Mouse (Mus musculus): ENCODE data around the gene Rpgr. TPM values are rescaled to one million over a fixed set of nuclear protein-coding genes. Genes with fewer than 3 reads are reported as not detected.

Gene Rpgr
- polyA plus RNA-seq, 1 experiment, result 0.15 TPM

DNA sequence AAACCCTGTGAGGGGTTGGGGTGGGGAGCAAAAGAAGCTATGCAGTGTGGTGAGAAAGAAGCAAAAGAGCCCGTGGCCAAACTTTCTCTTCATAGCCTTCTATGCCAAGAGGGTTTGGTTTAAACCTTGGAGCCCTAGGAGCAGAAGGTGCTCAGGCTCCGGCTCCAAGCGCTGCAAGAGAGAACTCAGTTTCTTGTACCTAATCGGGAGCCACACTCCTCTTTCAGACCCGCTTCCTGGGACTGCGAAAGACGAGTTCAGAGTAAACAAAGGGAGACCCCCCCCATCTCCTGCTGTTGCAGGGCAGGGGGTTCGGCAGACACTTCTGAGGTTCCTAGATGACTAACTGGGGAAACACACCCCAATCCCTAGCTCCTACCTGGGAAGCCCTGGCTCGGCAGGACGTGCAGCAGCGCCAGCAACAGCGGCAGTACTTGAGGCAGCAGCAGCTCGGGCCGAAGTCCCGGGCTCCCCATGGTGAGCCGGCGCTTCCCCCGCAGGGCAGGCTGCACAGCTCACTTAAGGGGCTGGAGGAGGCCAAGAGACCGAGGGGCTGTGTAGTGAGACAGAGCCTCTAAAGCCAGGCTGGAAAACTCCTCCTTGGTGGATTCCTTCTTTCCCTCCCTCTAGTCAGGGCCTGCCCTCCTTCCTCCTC is 99.5 kb downstream of the Rpgr start, which contains the start of gene Srpx:
TSS of gene Srpx (minus strand) at position 645 of the 655 bp plus-strand sequence.
- Histone ChIP-seq H3K27ac (ENCODE audit: insufficient read depth, low read depth, low read length) (no peak within 1 kb of the TSS; the same call in 1 of the 2 replicates), H3K4me1 (ENCODE audit: control insufficient read depth, insufficient read depth, insufficient read length, low read length) (no peaks in the 10 kb centered on the region), H3K27me3 (ENCODE audit: control insufficient read depth, insufficient read depth, low read length) (no peaks in the 10 kb centered on the region), H3K4me3 (ENCODE audit: low read depth, low read length) (peak within 1 kb of the TSS; percentile 51), H3K36me3 (ENCODE audit: control insufficient read depth, insufficient read depth, low read length) (no peaks in the 10 kb centered on the region)
- no peak for TF ChIP-seq CTCF (IDR thresholded peaks at IDR 0.05; ENCODE audit: extremely low read depth, insufficient read length, insufficient replicate concordance, low read depth, low read length)
- WGBS, result 20% methylated on average over 19 of the region's 19 CpGs

DNA sequence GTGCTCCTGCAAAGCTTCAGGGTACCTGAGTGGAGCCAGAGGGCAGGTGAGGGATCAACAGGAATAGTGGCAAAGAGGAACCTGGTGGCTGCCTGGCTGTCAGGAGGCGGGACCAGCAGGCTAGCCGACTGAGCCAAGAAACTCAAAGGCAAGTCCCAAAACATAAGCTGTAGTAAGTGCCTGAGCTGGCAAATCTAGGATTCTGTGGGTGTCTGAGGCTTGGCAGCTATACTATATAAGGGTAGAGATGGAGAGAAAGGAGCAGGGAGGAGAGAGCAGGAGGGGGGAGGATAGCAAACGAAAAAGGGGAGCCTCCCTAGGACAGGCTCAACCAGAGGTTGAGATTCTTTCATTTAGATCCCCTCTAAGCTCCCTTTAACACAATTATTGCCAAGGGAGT is 100.9 kb downstream of the Rpgr start:
- TF ChIP-seq CTCF (IDR thresholded peaks at IDR 0.05; ENCODE audit: extremely low read depth, insufficient read length, insufficient replicate concordance, low read depth, low read length), result no peak
- Histone ChIP-seq H3K4me1 (ENCODE audit: control insufficient read depth, insufficient read depth, insufficient read length, low read length) (no peaks in the 10 kb centered on the region), H3K27me3 (ENCODE audit: control insufficient read depth, insufficient read depth, low read length) (no peaks in the 10 kb centered on the region), H3K27ac (ENCODE audit: insufficient read depth, low read depth, low read length) (no peak overlapping the region), H3K36me3 (ENCODE audit: control insufficient read depth, insufficient read depth, low read length) (no peaks in the 10 kb centered on the region), H3K4me3 (ENCODE audit: low read depth, low read length) (no peak overlapping the region)
- WGBS, result 39% methylated on average over 3 of the region's 3 CpGs

DNA sequence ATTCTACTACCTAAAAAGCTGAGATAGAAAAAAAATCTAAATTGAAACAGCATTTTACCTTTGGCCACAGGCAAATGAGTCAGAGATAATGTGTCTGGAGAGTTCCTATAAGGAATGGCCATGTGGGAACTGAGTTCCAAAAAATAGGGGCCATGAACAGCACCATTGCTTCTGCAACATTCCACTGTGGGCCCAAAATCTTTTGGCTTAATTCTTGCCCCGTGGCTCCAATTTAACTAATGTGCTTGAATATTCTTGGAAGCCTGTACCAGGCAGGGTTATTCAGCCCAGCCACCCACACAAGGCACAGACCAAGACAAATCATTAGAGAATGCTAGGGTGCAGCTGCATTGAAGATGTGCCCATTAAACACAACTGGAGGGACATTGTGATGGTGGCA is 106.0 kb downstream of the Rpgr start:
- TF ChIP-seq POLR2A (IDR thresholded peaks at IDR 0.05; ENCODE audit: low read depth, low read length), result no peak
- TF ChIP-seq CTCF (IDR thresholded peaks at IDR 0.05; ENCODE audit: extremely low read depth, insufficient read length, insufficient replicate concordance, low read depth, low read length), result no peak
- 57% methylated on average over 1 of the region's 1 CpGs for WGBS
- no peaks in the 10 kb centered on the region for H3K36me3 ChIP-seq (ENCODE audit: control insufficient read depth, insufficient read depth, low read length)
- H3K4me3 ChIP-seq (ENCODE audit: low read depth, low read length), result no peak overlapping the region
- H3K27ac ChIP-seq (ENCODE audit: insufficient read depth, low read depth, low read length), result no peak overlapping the region
- H3K4me1 ChIP-seq (ENCODE audit: control insufficient read depth, insufficient read depth, insufficient read length, low read length), result no peaks in the 10 kb centered on the region
- H3K27me3 ChIP-seq (ENCODE audit: control insufficient read depth, insufficient read depth, low read length), result no peaks in the 10 kb centered on the region

DNA sequence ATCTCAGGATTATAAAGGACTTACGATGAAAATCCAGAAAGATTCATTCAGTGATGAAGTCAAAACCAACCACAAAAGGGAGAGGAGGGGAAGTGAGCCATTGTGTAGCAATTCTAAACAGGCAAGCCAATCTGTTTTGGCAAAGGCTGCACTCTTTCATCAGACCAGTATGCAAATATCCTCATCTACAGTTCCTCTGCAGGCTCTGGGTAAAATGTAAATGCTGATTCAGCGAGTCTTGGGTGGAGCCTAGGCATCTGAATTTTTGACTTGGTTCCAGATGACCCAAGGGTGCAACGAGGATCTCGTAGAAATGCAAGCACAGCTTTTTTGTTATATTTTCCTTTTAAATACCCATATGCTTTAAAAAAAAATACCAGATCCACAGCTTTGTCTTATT is 108.2 kb downstream of the Rpgr start:
- no peaks in the 10 kb centered on the region for H3K4me1 ChIP-seq (ENCODE audit: control insufficient read depth, insufficient read depth, insufficient read length, low read length)
- no peaks in the 10 kb centered on the region for H3K36me3 ChIP-seq (ENCODE audit: control insufficient read depth, insufficient read depth, low read length)
- H3K27ac ChIP-seq (ENCODE audit: insufficient read depth, low read depth, low read length), result no peak overlapping the region
- TF ChIP-seq CTCF (IDR thresholded peaks at IDR 0.05; ENCODE audit: extremely low read depth, insufficient read length, insufficient replicate concordance, low read depth, low read length), result no peak
- TF ChIP-seq POLR2A (IDR thresholded peaks at IDR 0.05; ENCODE audit: low read depth, low read length), result no peak
- H3K4me3 ChIP-seq (ENCODE audit: low read depth, low read length), result no peak overlapping the region
- 43% methylated on average over 4 of the region's 4 CpGs for WGBS
- H3K27me3 ChIP-seq (ENCODE audit: control insufficient read depth, insufficient read depth, low read length), result no peaks in the 10 kb centered on the region

DNA sequence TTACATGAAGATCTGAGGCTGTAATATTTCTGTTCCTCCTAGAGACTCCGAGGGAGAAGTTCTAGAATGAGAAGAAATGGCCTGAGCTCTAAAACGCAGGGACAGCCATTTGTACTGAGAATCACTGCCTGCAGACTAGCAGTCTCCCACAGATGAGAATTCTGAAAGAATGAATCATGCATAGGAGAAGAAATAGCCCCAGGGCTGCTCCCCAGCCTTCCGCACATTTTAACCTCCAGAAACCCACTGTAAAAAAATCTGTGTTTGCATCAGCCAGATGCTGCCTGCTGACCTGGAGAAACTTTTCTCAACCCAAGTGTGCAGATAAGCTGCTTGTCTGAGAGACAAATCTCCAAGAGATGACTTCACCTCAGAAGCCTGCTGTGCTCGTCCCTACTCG is 111.2 kb downstream of the Rpgr start:
- H3K36me3 ChIP-seq (ENCODE audit: control insufficient read depth, insufficient read depth, low read length), result no peaks in the 10 kb centered on the region
- WGBS, result 71% methylated on average over 5 of the region's 5 CpGs
- no peaks in the 10 kb centered on the region for H3K4me1 ChIP-seq (ENCODE audit: control insufficient read depth, insufficient read depth, insufficient read length, low read length)
- no peak overlapping the region for H3K27ac ChIP-seq (ENCODE audit: insufficient read depth, low read depth, low read length)
- H3K27me3 ChIP-seq (ENCODE audit: control insufficient read depth, insufficient read depth, low read length), result no peaks in the 10 kb centered on the region
- H3K4me3 ChIP-seq (ENCODE audit: low read depth, low read length), result no peak overlapping the region
- TF ChIP-seq CTCF (IDR thresholded peaks at IDR 0.05; ENCODE audit: extremely low read depth, insufficient read length, insufficient replicate concordance, low read depth, low read length) (no peak), POLR2A (IDR thresholded peaks at IDR 0.05; ENCODE audit: low read depth, low read length) (no peak)

DNA sequence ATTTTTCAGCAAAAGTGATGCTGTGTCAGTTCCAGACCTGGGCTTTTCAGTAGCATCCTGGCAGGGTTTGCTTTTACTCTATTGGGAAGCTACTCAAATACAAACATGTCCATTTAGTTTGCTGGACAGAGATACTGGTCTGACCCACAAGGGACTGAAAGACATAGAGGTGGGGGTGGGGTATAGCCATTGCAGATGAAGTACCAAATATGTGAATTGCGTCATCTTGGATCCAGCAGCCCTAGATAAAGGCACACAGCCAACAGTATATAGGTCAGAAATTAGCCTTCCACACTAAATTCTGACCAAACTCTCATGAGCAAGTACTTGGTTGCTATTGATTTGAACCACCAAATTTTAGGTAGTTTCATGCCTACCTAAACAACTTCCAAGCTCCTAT is 114.0 kb downstream of the Rpgr start:
- Histone ChIP-seq H3K4me3 (ENCODE audit: low read depth, low read length) (no peak overlapping the region), H3K27me3 (ENCODE audit: control insufficient read depth, insufficient read depth, low read length) (no peaks in the 10 kb centered on the region), H3K4me1 (ENCODE audit: control insufficient read depth, insufficient read depth, insufficient read length, low read length) (no peaks in the 10 kb centered on the region), H3K36me3 (ENCODE audit: control insufficient read depth, insufficient read depth, low read length) (no peaks in the 10 kb centered on the region), H3K27ac (ENCODE audit: insufficient read depth, low read depth, low read length) (no peak overlapping the region)
- WGBS, result 80% methylated on average over 1 of the region's 1 CpGs
- TF ChIP-seq CTCF (IDR thresholded peaks at IDR 0.05; ENCODE audit: extremely low read depth, insufficient read length, insufficient replicate concordance, low read depth, low read length) (no peak), POLR2A (IDR thresholded peaks at IDR 0.05; ENCODE audit: low read depth, low read length) (no peak)

DNA sequence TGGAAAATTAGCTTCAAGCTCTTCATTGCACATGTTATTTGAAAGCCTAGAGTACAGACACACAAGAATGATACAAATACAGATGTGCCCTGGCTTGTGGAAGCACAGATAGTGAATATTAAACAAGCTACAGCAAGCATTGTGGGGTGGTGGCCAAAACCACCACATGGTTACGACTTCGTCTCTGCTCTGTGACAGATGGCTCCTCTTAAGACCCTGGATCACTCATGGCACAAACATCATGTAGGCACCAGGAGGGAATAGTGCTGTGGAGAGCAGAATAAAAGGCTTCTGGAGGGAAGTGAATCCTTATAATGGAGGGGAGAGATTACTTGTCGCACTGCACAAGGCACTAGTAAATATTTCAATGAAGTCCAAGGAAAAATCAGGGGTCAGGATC is 120.9 kb downstream of the Rpgr start:
- TF ChIP-seq CTCF (IDR thresholded peaks at IDR 0.05; ENCODE audit: extremely low read depth, insufficient read length, insufficient replicate concordance, low read depth, low read length) (no peak), POLR2A (IDR thresholded peaks at IDR 0.05; ENCODE audit: low read depth, low read length) (no peak)
- no peak overlapping the region for H3K27ac ChIP-seq (ENCODE audit: insufficient read depth, low read depth, low read length)
- WGBS, result 85% methylated on average over 3 of the region's 3 CpGs
- no peaks in the 10 kb centered on the region for H3K36me3 ChIP-seq (ENCODE audit: control insufficient read depth, insufficient read depth, low read length)
- no peak overlapping the region for H3K4me3 ChIP-seq (ENCODE audit: low read depth, low read length)
- H3K27me3 ChIP-seq (ENCODE audit: control insufficient read depth, insufficient read depth, low read length), result no peaks in the 10 kb centered on the region
- H3K4me1 ChIP-seq (ENCODE audit: control insufficient read depth, insufficient read depth, insufficient read length, low read length), result no peaks in the 10 kb centered on the region

All from small intestine, adult 2 months (tissue).